Mouse (Mus musculus): ENCODE results near the gene Txndc17. TPM values are rescaled to one million over a fixed set of nuclear protein-coding genes. Genes with fewer than 3 reads are reported as not detected.
A peak's percentile ranks its signal among the peaks of the same experiment; 100 is the strongest.

Txndc17 gene
- polyA plus RNA-seq, 1 experiment from 2014 or later, result 138 TPM

- WGBS, result under 1% methylated on average over 51 of the region's 51 CpGs
- no peaks in the 10 kb centered on the region for H3K27me3 ChIP-seq (replicated peaks; ENCODE audit: control insufficient read depth, insufficient read depth, low read length)
Observed at GRCm38 (mm10) chr11:72214591-72215409, 7.5 kb downstream of the Txndc17 start.

GRCm38 (mm10) chr11:72215410-72215797 is 8.1 kb downstream of the Txndc17 start, which contains the start of gene Med31:
Gene Med31, minus strand, starts transcription at chr11:72215592.
- peak within 1 kb of the TSS; percentile 73 for H3K9ac ChIP-seq (replicated peaks; ENCODE audit: low read depth, low read length)
- no peaks in the 10 kb centered on the region for H3K27me3 ChIP-seq (replicated peaks; ENCODE audit: control insufficient read depth, insufficient read depth, low read length)
- peak within 1 kb of the TSS; percentile 47 for H3K4me3 ChIP-seq (replicated peaks; ENCODE audit: low read length)
- no peaks in the 10 kb centered on the region for H3K9me3 ChIP-seq (ENCODE audit: control insufficient read depth, low read length)
- H3K4me1 ChIP-seq (replicated peaks; ENCODE audit: control insufficient read depth, insufficient read depth, low read length), result peaks cover 16% of the 10 kb centered on the region
- peak; percentile 83 for ATAC-seq
- H3K36me3 ChIP-seq (ENCODE audit: control insufficient read depth, insufficient read depth), result peaks cover 13% of the 10 kb centered on the region
- under 1% methylated on average over 29 of the region's 29 CpGs for WGBS
- H3K4me2 ChIP-seq (ENCODE audit: low read length), result peak within 1 kb of the TSS; percentile 91
- H3K27ac ChIP-seq (ENCODE audit: low read length), result peak within 1 kb of the TSS; percentile 85

More at GRCm38 (mm10) chr11:72214591-72215409, 7.5 kb downstream of the Txndc17 start:
- H3K9ac ChIP-seq (replicated peaks; ENCODE audit: low read depth, low read length), result peak overlapping the region; percentile 73
- peaks cover 16% of the 10 kb centered on the region for H3K4me1 ChIP-seq (replicated peaks; ENCODE audit: control insufficient read depth, insufficient read depth, low read length)
- peak overlapping the region; percentile 47 for H3K4me3 ChIP-seq (replicated peaks; ENCODE audit: low read length)
- peak; percentile 97 for ATAC-seq
- peak overlapping the region; percentile 85 for H3K27ac ChIP-seq (ENCODE audit: low read length)
- H3K36me3 ChIP-seq (ENCODE audit: control insufficient read depth, insufficient read depth), result peaks cover 18% of the 10 kb centered on the region
- no peaks in the 10 kb centered on the region for H3K9me3 ChIP-seq (ENCODE audit: control insufficient read depth, low read length)
- peak overlapping the region; percentile 91 for H3K4me2 ChIP-seq (ENCODE audit: low read length)

DNA sequence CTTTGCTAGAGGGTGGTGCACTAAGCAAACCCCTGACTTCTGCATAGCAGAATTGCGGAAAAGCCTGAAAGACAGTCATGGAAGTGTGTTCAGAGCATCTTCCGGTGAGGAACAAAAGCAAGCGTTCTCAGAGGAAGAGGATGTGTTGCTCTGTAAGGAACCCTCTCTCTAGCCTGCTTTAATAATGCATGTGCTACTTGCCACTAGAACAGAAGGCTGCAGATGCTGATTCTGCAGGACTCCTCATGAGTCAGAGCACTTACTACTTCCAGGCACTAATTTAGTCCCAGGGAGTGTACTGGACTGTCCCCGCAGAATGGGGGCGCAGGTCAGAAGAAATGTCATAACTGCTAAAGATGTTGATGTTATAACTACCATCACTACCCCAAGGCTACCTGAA is 9.8 kb downstream of the Txndc17 start:
- no peaks in the 10 kb centered on the region for H3K9me3 ChIP-seq (ENCODE audit: control insufficient read depth, low read length)
- no peak overlapping the region for H3K4me3 ChIP-seq (replicated peaks; ENCODE audit: low read length)
- WGBS, result 84% methylated on average over 5 of the region's 5 CpGs
- no peaks in the 10 kb centered on the region for H3K27me3 ChIP-seq (replicated peaks; ENCODE audit: control insufficient read depth, insufficient read depth, low read length)
- 0 out of 2 replicates have a peak, but pooled peaks cover 2% of the 10 kb centered on the region for H3K36me3 ChIP-seq (ENCODE audit: control insufficient read depth, insufficient read depth)
- no peak overlapping the region for H3K27ac ChIP-seq (ENCODE audit: low read length)
- peak overlapping the region; percentile 5; the same call in 1 of the 2 replicates for H3K4me2 ChIP-seq (ENCODE audit: low read length)
- H3K4me1 ChIP-seq (replicated peaks; ENCODE audit: control insufficient read depth, insufficient read depth, low read length), result peaks cover 16% of the 10 kb centered on the region
- 0 out of 2 replicates have a peak overlapping the region, but pooled peaks have one; percentile 13 for H3K9ac ChIP-seq (replicated peaks; ENCODE audit: low read depth, low read length)
- no peak for ATAC-seq

- Histone ChIP-seq H3K27me3 (replicated peaks; ENCODE audit: control insufficient read depth, insufficient read depth, low read length) (no peaks in the 10 kb centered on the region), H3K27ac (ENCODE audit: low read length) (no peak overlapping the region), H3K36me3 (ENCODE audit: control insufficient read depth, insufficient read depth) (no peaks in the 10 kb centered on the region), H3K4me2 (ENCODE audit: low read length) (no peak overlapping the region), H3K9me3 (ENCODE audit: control insufficient read depth, low read length) (no peaks in the 10 kb centered on the region), H3K4me3 (replicated peaks; ENCODE audit: low read length) (no peak overlapping the region), H3K4me1 (replicated peaks; ENCODE audit: control insufficient read depth, insufficient read depth, low read length) (peaks cover 13% of the 10 kb centered on the region), H3K9ac (replicated peaks; ENCODE audit: low read depth, low read length) (no peak overlapping the region)
- no peak for ATAC-seq
- 14% methylated on average over 6 of the region's 6 CpGs for WGBS
Observed at GRCm38 (mm10) chr11:72221278-72221677, 13.9 kb downstream of the Txndc17 start.

DNA sequence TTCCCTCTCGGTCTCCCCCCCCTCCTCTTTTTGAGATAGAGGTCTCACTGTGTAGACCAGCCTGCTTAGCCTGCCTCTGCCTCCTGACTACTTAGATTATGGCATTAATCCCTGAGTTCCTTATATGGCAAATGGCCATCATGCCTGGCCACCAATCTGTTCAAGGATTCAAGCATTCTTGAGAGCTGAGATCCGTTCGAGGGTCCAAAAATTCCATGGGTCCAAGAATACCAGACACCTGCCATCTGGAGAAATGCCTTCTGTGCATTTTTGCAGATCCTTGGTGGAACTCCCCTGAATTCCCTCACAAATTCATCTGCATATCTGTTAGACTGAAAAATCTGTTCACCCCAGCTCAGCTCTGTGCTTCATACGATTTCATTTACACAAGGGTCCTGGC is 16.1 kb downstream of the Txndc17 start:
- ATAC-seq, result no peak
- 56% methylated on average over 4 of the region's 4 CpGs for WGBS

DNA sequence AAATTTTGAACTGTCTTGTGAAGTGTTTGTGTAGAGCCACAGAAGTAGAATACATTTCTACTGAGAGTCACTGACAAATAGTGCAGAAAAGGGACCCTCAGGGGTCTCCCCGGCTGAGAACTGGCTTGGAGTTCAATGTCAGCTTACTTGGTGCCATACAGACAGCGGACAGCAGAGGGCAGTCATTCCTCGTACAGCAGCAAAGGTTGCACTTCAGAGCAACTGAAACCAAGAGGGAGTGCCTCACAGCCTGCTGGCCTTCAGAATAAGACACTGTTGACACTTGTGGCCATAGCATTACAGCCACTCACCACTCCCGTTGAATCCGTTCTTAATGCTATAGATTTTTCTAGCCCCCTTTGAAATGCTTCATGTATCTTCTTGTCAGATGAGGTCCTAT is 17.5 kb downstream of the Txndc17 start:
- 17% methylated on average over 5 of the region's 5 CpGs for WGBS
- peak; percentile 50; the same call in 1 of the 2 replicates for ATAC-seq
- H3K36me3 ChIP-seq (ENCODE audit: control insufficient read depth, insufficient read depth), result no peaks in the 10 kb centered on the region
- H3K4me3 ChIP-seq (replicated peaks; ENCODE audit: low read length), result no peak overlapping the region
- H3K27me3 ChIP-seq (replicated peaks; ENCODE audit: control insufficient read depth, insufficient read depth, low read length), result no peaks in the 10 kb centered on the region
- H3K9me3 ChIP-seq (ENCODE audit: control insufficient read depth, low read length), result no peaks in the 10 kb centered on the region
- H3K4me1 ChIP-seq (replicated peaks; ENCODE audit: control insufficient read depth, insufficient read depth, low read length), result peaks cover 8% of the 10 kb centered on the region
- no peak overlapping the region for H3K4me2 ChIP-seq (ENCODE audit: low read length)
- no peak overlapping the region for H3K9ac ChIP-seq (replicated peaks; ENCODE audit: low read depth, low read length)
- no peak overlapping the region for H3K27ac ChIP-seq (ENCODE audit: low read length)

More for the DNA sequence above, 16.1 kb downstream of the Txndc17 start:
- Histone ChIP-seq H3K27me3 (replicated peaks; ENCODE audit: control insufficient read depth, insufficient read depth, low read length) (no peaks in the 10 kb centered on the region), H3K27ac (ENCODE audit: low read length) (no peak overlapping the region), H3K4me2 (ENCODE audit: low read length) (no peak overlapping the region), H3K36me3 (ENCODE audit: control insufficient read depth, insufficient read depth) (no peaks in the 10 kb centered on the region), H3K9me3 (ENCODE audit: control insufficient read depth, low read length) (no peaks in the 10 kb centered on the region), H3K4me3 (replicated peaks; ENCODE audit: low read length) (no peak overlapping the region), H3K4me1 (replicated peaks; ENCODE audit: control insufficient read depth, insufficient read depth, low read length) (peaks cover 8% of the 10 kb centered on the region), H3K9ac (replicated peaks; ENCODE audit: low read depth, low read length) (no peak overlapping the region)

DNA sequence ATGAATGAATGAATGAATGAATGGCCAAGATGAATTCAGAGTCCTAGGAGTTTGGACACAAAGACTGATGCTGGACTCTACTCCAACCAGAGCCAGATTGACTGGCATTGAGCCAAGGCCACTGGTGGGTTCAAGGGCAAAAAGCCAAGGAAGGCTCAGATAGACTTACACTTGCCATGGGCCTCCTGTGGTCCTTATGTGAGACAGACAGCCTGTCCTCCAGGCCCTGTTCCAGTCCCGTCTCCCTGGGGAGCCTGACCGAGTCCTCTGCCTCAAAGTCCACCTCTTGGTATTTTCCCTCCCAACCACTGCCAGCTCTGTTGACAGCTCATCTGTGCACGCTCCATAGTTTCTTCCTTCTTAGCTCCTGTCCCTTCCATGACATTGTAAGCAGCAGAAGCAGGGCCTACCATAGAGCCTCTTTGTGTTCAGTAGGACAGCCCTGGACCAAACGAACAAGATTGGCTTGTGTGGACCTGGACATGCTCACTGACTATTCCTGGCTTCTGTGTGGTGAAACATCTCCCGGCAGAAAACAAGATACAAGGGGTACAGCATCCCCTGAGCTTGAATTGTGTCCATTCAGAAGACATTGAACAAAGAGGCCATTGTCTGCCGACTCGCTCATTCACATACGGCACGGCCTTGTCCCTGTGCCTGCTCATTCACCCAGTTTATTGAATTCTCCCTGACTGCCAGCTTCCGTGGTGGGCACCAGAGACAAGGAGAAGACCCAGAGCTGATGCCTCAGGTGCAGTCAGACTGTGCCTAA is 18.9 kb downstream of the Txndc17 start:
- ATAC-seq, result no peak
- peaks cover 8% of the 10 kb centered on the region for H3K4me1 ChIP-seq (replicated peaks; ENCODE audit: control insufficient read depth, insufficient read depth, low read length)
- no peak overlapping the region for H3K9ac ChIP-seq (replicated peaks; ENCODE audit: low read depth, low read length)
- H3K27me3 ChIP-seq (replicated peaks; ENCODE audit: control insufficient read depth, insufficient read depth, low read length), result no peaks in the 10 kb centered on the region
- no peak overlapping the region for H3K4me3 ChIP-seq (replicated peaks; ENCODE audit: low read length)
- H3K36me3 ChIP-seq (ENCODE audit: control insufficient read depth, insufficient read depth), result no peaks in the 10 kb centered on the region
- H3K27ac ChIP-seq (ENCODE audit: low read length), result no peak overlapping the region
- no peaks in the 10 kb centered on the region for H3K9me3 ChIP-seq (ENCODE audit: control insufficient read depth, low read length)
- 22% methylated on average over 10 of the region's 10 CpGs for WGBS
- H3K4me2 ChIP-seq (ENCODE audit: low read length), result no peak overlapping the region

DNA sequence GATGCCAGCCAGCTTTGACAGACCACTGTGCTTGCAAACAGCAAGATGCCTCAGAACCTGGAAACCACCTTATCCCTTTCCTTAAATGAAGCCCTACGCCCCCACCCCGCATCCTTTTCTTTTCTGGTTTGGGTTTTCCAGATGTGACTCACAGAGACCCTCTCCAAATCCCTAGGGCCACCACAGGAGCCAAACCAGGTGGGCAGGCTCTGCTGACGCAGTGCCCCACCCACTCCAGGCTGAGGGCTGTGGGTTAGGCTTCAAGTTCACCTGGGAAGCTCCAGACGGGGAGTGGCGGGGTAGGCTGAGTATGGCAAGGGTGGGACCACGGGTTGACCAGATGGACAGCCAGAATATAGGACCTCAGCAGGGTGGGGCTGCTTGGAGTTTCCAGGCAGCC is 19.6 kb downstream of the Txndc17 start:
- Histone ChIP-seq H3K27me3 (replicated peaks; ENCODE audit: control insufficient read depth, insufficient read depth, low read length) (no peaks in the 10 kb centered on the region), H3K36me3 (ENCODE audit: control insufficient read depth, insufficient read depth) (no peaks in the 10 kb centered on the region), H3K9ac (replicated peaks; ENCODE audit: low read depth, low read length) (no peak overlapping the region), H3K9me3 (ENCODE audit: control insufficient read depth, low read length) (no peaks in the 10 kb centered on the region), H3K4me1 (replicated peaks; ENCODE audit: control insufficient read depth, insufficient read depth, low read length) (peaks cover 8% of the 10 kb centered on the region), H3K4me2 (ENCODE audit: low read length) (no peak overlapping the region), H3K27ac (ENCODE audit: low read length) (no peak overlapping the region), H3K4me3 (replicated peaks; ENCODE audit: low read length) (no peak overlapping the region)
- 93% methylated on average over 6 of the region's 6 CpGs for WGBS
- no peak for ATAC-seq

- Histone ChIP-seq H3K4me2 (ENCODE audit: low read length) (no peak overlapping the region), H3K9ac (replicated peaks; ENCODE audit: low read depth, low read length) (no peak overlapping the region), H3K27ac (ENCODE audit: low read length) (no peak overlapping the region), H3K9me3 (ENCODE audit: control insufficient read depth, low read length) (no peaks in the 10 kb centered on the region), H3K4me3 (replicated peaks; ENCODE audit: low read length) (no peak overlapping the region), H3K4me1 (replicated peaks; ENCODE audit: control insufficient read depth, insufficient read depth, low read length) (peaks cover 8% of the 10 kb centered on the region), H3K27me3 (replicated peaks; ENCODE audit: control insufficient read depth, insufficient read depth, low read length) (no peaks in the 10 kb centered on the region), H3K36me3 (ENCODE audit: control insufficient read depth, insufficient read depth) (no peaks in the 10 kb centered on the region)
- ATAC-seq, result no peak
- 92% methylated on average over 4 of the region's 4 CpGs for WGBS
Observed at GRCm38 (mm10) chr11:72228513-72228912, 21.2 kb downstream of the Txndc17 start.
